Mouse (Mus musculus): ENCODE results near the gene Ispd. TPM values are rescaled to one million over a fixed set of nuclear protein-coding genes. Genes with fewer than 3 reads are reported as not detected.
"Not testable (repeated sequence)": the region's sequence is repeated elsewhere in the genome, so short reads cannot be mapped to it uniquely, and the experiment has no call there.

Ispd gene
- 1 to 10 TPM; 6.7 to 7.0 TPM for total RNA-seq (2021)
- long read RNA-seq, experiment 1, transcript Ispd-201 (10 exons, 2,690 nt): major isoform, 18 of 20 reads
- long read RNA-seq, experiment 1, partial matches to known transcripts: 0 of 20 reads
- long read RNA-seq, experiment 1, other reads (novel, unspliced or antisense): 2 of 20 reads
- long read RNA-seq, experiment 2, transcript Ispd-201 (10 exons, 2,690 nt): major isoform, 13 of 16 reads
- long read RNA-seq, experiment 2, partial matches to known transcripts: 1 of 16 reads
- long read RNA-seq, experiment 2, other reads (novel, unspliced or antisense): 2 of 16 reads

- DNase-seq: peak; percentile 89 to 90
- intact Hi-C loops (cut with DNase I): loop anchor here (10.0 kb wide), 1 partner anchor 293 kb away; no protein-coding TSS in a partner anchor
Measured at GRCm38 (mm10) chr12:36381441-36382340, at the start of gene Ispd, which contains the start of gene D630036H23Rik. TSS of gene Ispd (plus strand) at chr12:36381450. TSS of gene D630036H23Rik (minus strand) at chr12:36382181.

GRCm38 (mm10) chr12:36332676-36333075 is 48.6 kb upstream of the Ispd start:
- intact Hi-C loops (cut with DNase I): no loop called here
- no peak for DNase-seq

DNA sequence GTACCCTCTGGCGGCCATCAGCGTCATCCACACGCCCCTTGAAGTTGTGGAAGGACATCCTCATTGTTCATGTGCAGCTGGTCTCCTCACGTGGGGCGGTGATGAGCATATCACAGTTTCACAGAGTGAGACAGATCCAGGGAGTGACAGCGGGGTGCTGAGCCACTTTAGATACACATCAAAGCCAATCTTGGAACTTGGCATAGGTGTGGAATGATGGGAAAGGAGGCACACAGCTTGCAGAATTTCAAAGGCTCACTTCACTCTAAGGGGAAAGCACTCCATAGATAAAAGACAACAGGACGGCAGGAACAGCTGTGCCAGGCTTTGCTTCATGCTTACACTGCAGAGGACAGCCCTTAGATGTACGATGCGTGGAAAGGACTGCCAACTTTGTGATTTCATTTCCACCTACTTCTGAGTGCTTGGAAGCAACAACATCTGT is 47.4 kb upstream of the Ispd start:
- intact Hi-C loops (cut with DNase I): no loop called here
- DNase-seq: no peak

- intact Hi-C loops (cut with DNase I): no loop called here
- DNase-seq: no peak
Measured at GRCm38 (mm10) chr12:36344131-36344530, 37.1 kb upstream of the Ispd start.

DNA sequence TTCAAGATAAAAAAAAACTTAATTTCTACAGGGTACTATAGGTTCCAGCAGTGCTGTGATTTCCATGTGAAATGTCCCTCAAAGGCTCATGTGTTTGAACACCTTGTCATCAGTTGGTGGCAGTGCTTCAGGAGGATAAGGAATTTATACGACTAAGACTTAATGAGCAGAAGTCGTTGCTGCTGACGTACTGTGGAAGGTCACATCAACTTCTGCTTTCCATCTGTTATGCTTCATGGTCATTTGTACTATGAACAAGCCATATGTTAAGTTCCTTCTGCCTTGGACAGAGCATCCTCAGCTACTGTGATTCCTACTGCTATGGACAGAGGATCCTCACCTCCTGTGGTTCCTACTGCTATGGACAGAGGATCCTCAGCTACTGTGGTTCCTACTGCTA is 21.2 kb upstream of the Ispd start:
- intact Hi-C loops (cut with DNase I): no loop called here

DNA sequence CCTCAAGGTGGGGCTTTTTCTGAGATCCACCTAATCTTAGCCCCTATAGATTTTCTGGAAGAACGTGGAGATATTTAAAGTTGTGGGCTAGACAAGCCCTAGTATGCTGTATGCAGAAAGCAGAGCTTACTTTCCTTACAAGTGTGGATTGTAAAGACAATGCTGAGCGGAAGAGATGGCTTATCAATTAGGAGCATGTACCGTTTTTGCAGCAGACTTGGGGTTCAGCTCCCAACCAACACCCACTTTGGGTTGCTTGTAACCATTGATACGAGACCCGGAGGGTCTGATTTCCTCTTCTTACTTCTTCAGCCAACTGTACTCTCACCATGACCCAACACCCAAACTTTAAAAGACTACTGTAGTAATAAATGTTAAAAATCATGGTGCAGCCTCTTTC is 20.6 kb upstream of the Ispd start:
- no peak for DNase-seq
- intact Hi-C loops (cut with DNase I): no loop called here

More for the DNA sequence above, 21.2 kb upstream of the Ispd start:
- DNase-seq: no peak

DNA sequence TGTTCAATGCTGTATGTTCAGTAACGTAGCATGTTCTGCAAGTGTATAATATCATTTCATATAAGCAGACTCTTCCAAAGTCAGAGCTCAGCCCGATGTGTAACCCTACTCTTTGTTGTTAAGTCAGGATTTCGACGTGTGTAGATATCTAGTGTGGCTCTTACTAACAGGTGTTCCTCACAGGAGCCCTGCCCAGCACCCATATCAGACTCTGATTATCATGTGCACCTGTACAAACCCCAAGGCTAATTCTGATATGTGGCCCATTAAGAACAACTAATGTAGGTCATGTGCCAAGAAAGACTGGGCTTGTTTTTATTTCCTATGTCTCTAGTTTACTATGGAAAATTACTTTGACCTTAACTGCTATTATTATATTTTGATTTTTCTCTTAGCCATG is 17.2 kb upstream of the Ispd start:
- intact Hi-C loops (cut with DNase I): no loop called here

GRCm38 (mm10) chr12:36373237-36373998 is 7.8 kb upstream of the Ispd start:
- no peak for DNase-seq
- intact Hi-C loops (cut with DNase I): no loop called here

More for the DNA sequence above, 17.2 kb upstream of the Ispd start:
- DNase-seq: no peak

DNA sequence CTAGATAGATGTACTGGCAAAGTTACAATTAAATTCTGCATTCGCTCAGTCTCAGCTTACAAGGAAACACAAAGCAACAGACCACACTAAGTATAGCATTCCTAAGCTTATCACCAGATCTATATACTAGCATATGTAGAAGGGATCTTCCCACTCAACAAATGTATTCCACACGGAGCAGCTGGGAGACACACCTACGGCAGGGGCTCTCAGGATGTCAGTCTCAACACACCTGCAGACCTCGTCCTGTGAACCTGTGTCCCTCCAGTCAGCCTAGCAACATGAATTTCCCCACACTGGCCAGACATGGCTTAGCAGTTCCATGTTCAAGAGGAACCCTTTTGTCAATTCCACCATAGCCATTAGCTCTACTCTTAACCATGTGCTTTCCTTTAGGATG is 4.9 kb upstream of the Ispd start:
- intact Hi-C loops (cut with DNase I); DNase-seq: not testable (repeated sequence)

- no peak for DNase-seq
- intact Hi-C loops (cut with DNase I): loop anchor here (10.0 kb wide), 1 partner anchor 295 kb away; no protein-coding TSS in a partner anchor
Measured at GRCm38 (mm10) chr12:36380254-36380653, 996 bp upstream of the Ispd start.

GRCm38 (mm10) chr12:36380806-36381205 is 444 bp upstream of the Ispd start:
- intact Hi-C loops (cut with DNase I): loop anchor here (10.0 kb wide), 1 partner anchor 294 kb away; no protein-coding TSS in a partner anchor
- DNase-seq: no peak

DNA sequence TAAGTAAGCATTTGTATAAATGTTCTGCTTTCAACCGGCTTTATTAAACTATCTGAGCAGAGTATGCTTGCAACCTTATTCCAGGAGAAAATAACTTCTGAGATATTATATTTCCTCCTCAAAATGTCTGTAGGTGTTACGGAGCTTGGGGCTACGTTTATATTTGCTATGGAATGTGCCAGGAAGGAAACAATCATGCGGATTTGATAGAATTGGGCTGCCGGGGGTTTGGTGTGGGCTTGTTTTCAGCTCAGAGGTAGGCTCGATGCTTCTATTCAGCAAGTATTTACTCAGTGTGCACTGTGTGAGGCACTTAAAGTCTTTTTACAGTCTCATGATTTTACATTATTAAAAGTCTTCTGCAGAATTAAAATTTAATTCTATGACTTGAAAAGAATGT is 4.1 kb downstream of the Ispd start:
- intact Hi-C loops (cut with DNase I): loop anchor here (10.0 kb wide), 1 partner anchor 289 kb away; no protein-coding TSS in a partner anchor

GRCm38 (mm10) chr12:36386991-36387390 is 5.7 kb downstream of the Ispd start:
- intact Hi-C loops (cut with DNase I): loop anchor here (10.0 kb wide), 1 partner anchor 288 kb away; no protein-coding TSS in a partner anchor
- DNase-seq: no peak

More for the DNA sequence above, 4.1 kb downstream of the Ispd start:
- no peak for DNase-seq

GRCm38 (mm10) chr12:36395115-36395514 is 13.9 kb downstream of the Ispd start:
- DNase-seq: no peak

DNA sequence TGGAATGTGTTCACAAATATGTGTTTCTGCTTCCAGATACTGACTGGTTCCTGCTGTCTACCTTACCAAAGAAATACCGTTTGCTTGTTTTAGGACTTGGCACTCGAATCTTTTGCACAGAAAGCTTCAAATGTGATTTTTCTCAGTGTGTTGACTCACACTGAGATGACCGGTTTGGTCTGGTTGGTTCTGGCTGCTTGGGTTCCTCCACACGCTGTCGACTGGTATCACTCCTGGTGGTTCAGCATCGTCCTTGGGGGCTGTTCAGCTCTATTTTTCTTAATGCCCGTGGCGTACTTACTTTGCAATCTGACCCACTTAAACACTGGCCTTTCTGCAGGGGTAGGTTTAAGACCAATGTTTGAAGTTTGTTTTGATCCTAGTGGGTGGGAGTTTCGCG is 42.4 kb downstream of the Ispd start:
- intact Hi-C loops (cut with DNase I): no loop called here
- DNase-seq: no peak

More at GRCm38 (mm10) chr12:36395115-36395514, 13.9 kb downstream of the Ispd start:
- intact Hi-C loops (cut with DNase I): no loop called here

DNA sequence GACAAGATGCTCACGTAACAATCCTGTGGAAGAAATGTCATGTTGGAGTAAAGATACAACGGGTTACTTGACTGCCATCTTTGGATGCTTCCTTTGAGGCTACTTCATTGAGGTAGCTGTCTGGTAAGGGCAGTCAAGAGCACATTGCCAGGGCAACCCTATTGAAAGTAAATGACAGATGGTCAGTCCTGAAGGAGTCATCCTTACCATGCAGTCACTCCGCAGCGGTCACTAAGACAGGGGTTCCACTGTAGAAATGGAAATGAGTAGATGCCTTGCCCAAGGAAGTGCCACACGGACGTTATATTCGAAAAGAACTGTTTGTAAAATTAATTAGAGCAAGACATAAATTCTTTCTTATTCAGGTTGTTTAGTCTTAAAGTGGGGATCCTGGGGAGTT is 44.0 kb downstream of the Ispd start:
- intact Hi-C loops (cut with DNase I): no loop called here
- DNase-seq: no peak

- intact Hi-C loops (cut with DNase I): no loop called here
- no peak for DNase-seq
Measured at GRCm38 (mm10) chr12:36426163-36427045, 45.2 kb downstream of the Ispd start.

- intact Hi-C loops (cut with DNase I): no loop called here
Measured at GRCm38 (mm10) chr12:36436956-36437355, 55.7 kb downstream of the Ispd start.

GRCm38 (mm10) chr12:36439396-36439795 is 58.1 kb downstream of the Ispd start:
- intact Hi-C loops (cut with DNase I): no loop called here
- DNase-seq: no peak

More at GRCm38 (mm10) chr12:36436956-36437355, 55.7 kb downstream of the Ispd start:
- no peak for DNase-seq
